Mouse (Mus musculus) forebrain, embryonic 12.5 days (tissue): Measurements from ENCODE around the gene Col4a3bp. TPM values are rescaled to one million over a fixed set of nuclear protein-coding genes. Genes with fewer than 3 reads are reported as not detected.

Experiments
- ATAC-seq: fragments of 200-750 bp; cut with Nextera tagmentation; 2 replicates; pipeline ENCODE4 v1.8.0; 2017; ENCODE audit warnings: moderate TSS enrichment; ENCODE audit not compliant: low FRiP score
- H3K27ac ChIP-seq: fragments of 300-500 bp; sonication (generic); 2 replicates; pipeline ENCODE4 v1.5.1; 2016; ENCODE audit warnings: mild to moderate bottlenecking
- H3K27me3 ChIP-seq: fragments of 300-500 bp; sonication (generic); 2 replicates; pipeline ENCODE4 v1.6.1; 2016; ENCODE audit warnings: mild to moderate bottlenecking
- H3K36me3 ChIP-seq: fragments of 300-500 bp; sonication (generic); replicated peaks from 2 replicates; pipeline ENCODE4 v1.6.1; 2016; ENCODE audit warnings: mild to moderate bottlenecking
- H3K4me1 ChIP-seq: fragments of 300-500 bp; sonication (generic); 2 replicates; pipeline ENCODE4 v1.6.1; 2016
- H3K4me2 ChIP-seq: fragments of 300-500 bp; sonication (generic); 2 replicates; pipeline ENCODE4 v1.6.1; 2016; ENCODE audit warnings: mild to moderate bottlenecking, moderate library complexity
- H3K4me3 ChIP-seq: fragments of 300-500 bp; sonication (generic); replicated peaks from 2 replicates; pipeline ENCODE4 v1.5.1; 2016; ENCODE audit warnings: mild to moderate bottlenecking
- H3K9ac ChIP-seq: fragments of 300-500 bp; sonication (generic); 2 replicates; pipeline ENCODE4 v1.6.1; 2016; ENCODE audit warnings: mild to moderate bottlenecking
- H3K9me3 ChIP-seq: fragments of 300-500 bp; sonication (generic); 2 replicates; pipeline ENCODE4 v1.6.1; 2016
- WGBS: fragments of 180-500 bp; shearing (Covaris S2); methylation state at CpG from one replicate; pipeline ENCODE4 v1.1.7; 2016; 5-methylcytosine and 5-hydroxymethylcytosine counted together
- polyA plus RNA-seq: library from polyadenylated mRNA; unstranded; fragments of >200 nt; fragmentation: Nextera tagmentation; extraction: Ambion mirVana; gene quantifications from 2 replicates; pipeline ENCODE4 v1.2.1, GENCODE M21; 2016

Gene Col4a3bp
- polyA plus RNA-seq, 1 experiment from 2014 or later, result 10.8 TPM

GRCm38 (mm10) chr13:96593621-96594020, 51.2 kb downstream of the Col4a3bp start:
- ATAC-seq, result no peak
- WGBS, result 15% methylated on average over 1 of the region's 1 CpGs
- no peaks in the 10 kb centered on the region for H3K9me3 ChIP-seq
- H3K4me3 ChIP-seq, result no peak overlapping the region
- no peak overlapping the region for H3K27ac ChIP-seq
- no peaks in the 10 kb centered on the region for H3K27me3 ChIP-seq
- no peak overlapping the region for H3K9ac ChIP-seq
- H3K4me2 ChIP-seq, result no peak overlapping the region
- H3K4me1 ChIP-seq, result peaks cover 5% of the 10 kb centered on the region; the same call in 1 of the 2 replicates
- peaks cover 4% of the 10 kb centered on the region; the same call in 1 of the 2 replicates for H3K36me3 ChIP-seq

- no peaks in the 10 kb centered on the region for H3K27me3 ChIP-seq
- 0 out of 2 replicates have a peak, but pooled peaks cover 4% of the 10 kb centered on the region for H3K4me1 ChIP-seq
- no peaks in the 10 kb centered on the region for H3K9me3 ChIP-seq
- H3K36me3 ChIP-seq, result peaks cover 4% of the 10 kb centered on the region; the same call in 1 of the 2 replicates
- WGBS, result 79% methylated on average over 4 of the region's 4 CpGs
- no peak overlapping the region for H3K27ac ChIP-seq
- no peak overlapping the region for H3K4me2 ChIP-seq
- H3K4me3 ChIP-seq, result no peak overlapping the region
- H3K9ac ChIP-seq, result no peak overlapping the region
- ATAC-seq, result no peak
Measured at GRCm38 (mm10) chr13:96594070-96594469, 51.7 kb downstream of the Col4a3bp start.

- 91% methylated on average over 9 of the region's 9 CpGs for WGBS
- Histone ChIP-seq H3K27ac (no peak overlapping the region), H3K4me3 (no peak overlapping the region), H3K4me1 (no peaks in the 10 kb centered on the region), H3K4me2 (no peak overlapping the region), H3K9me3 (no peaks in the 10 kb centered on the region), H3K27me3 (no peaks in the 10 kb centered on the region), H3K36me3 (peaks cover 10% of the 10 kb centered on the region), H3K9ac (no peak overlapping the region)
- no peak for ATAC-seq
Measured at GRCm38 (mm10) chr13:96599182-96599581, 56.8 kb downstream of the Col4a3bp start.

- Histone ChIP-seq H3K9ac (no peak overlapping the region), H3K27me3 (no peaks in the 10 kb centered on the region), H3K36me3 (peaks cover 26% of the 10 kb centered on the region), H3K4me3 (no peak overlapping the region), H3K4me2 (no peak overlapping the region), H3K27ac (no peak overlapping the region), H3K9me3 (no peaks in the 10 kb centered on the region), H3K4me1 (peaks cover 4% of the 10 kb centered on the region; the same call in 1 of the 2 replicates)
- ATAC-seq, result no peak
- WGBS, result 94% methylated on average over 2 of the region's 2 CpGs
Measured at GRCm38 (mm10) chr13:96604242-96604641, 61.8 kb downstream of the Col4a3bp start.

- WGBS, result 94% methylated on average over 3 of the region's 3 CpGs
- no peak for ATAC-seq
- no peak overlapping the region for H3K9ac ChIP-seq
- H3K27ac ChIP-seq, result no peak overlapping the region
- no peaks in the 10 kb centered on the region; the same call in 1 of the 2 replicates for H3K36me3 ChIP-seq
- H3K4me3 ChIP-seq, result no peak overlapping the region
- H3K27me3 ChIP-seq, result no peaks in the 10 kb centered on the region
- no peak overlapping the region for H3K4me2 ChIP-seq
- H3K4me1 ChIP-seq, result no peaks in the 10 kb centered on the region
- H3K9me3 ChIP-seq, result no peaks in the 10 kb centered on the region
Measured at GRCm38 (mm10) chr13:96614615-96615014, 72.2 kb downstream of the Col4a3bp start.

GRCm38 (mm10) chr13:96620891-96621290, 78.5 kb downstream of the Col4a3bp start:
- Histone ChIP-seq H3K4me2 (no peak overlapping the region), H3K4me3 (no peak overlapping the region), H3K27me3 (no peaks in the 10 kb centered on the region), H3K36me3 (no peaks in the 10 kb centered on the region), H3K27ac (no peak overlapping the region), H3K9me3 (no peaks in the 10 kb centered on the region), H3K4me1 (no peaks in the 10 kb centered on the region), H3K9ac (no peak overlapping the region)
- WGBS, result 91% methylated on average over 1 of the region's 1 CpGs
- no peak for ATAC-seq

GRCm38 (mm10) chr13:96630396-96630795, 88.0 kb downstream of the Col4a3bp start:
- 95% methylated on average over 4 of the region's 4 CpGs for WGBS
- Histone ChIP-seq H3K27me3 (no peaks in the 10 kb centered on the region), H3K9me3 (no peaks in the 10 kb centered on the region), H3K4me3 (no peak overlapping the region), H3K4me1 (no peaks in the 10 kb centered on the region), H3K36me3 (peaks cover 22% of the 10 kb centered on the region), H3K4me2 (no peak overlapping the region), H3K9ac (no peak overlapping the region), H3K27ac (no peak overlapping the region)
- ATAC-seq, result no peak

- H3K27me3 ChIP-seq, result no peaks in the 10 kb centered on the region
- 78% methylated on average over 2 of the region's 2 CpGs for WGBS
- ATAC-seq, result no peak
Measured at GRCm38 (mm10) chr13:96644168-96644567, 101.8 kb downstream of the Col4a3bp start.

GRCm38 (mm10) chr13:96645822-96646221, 103.4 kb downstream of the Col4a3bp start:
- Histone ChIP-seq H3K9me3 (no peaks in the 10 kb centered on the region), H3K36me3 (peaks cover 29% of the 10 kb centered on the region), H3K4me1 (no peaks in the 10 kb centered on the region), H3K27me3 (no peaks in the 10 kb centered on the region), H3K4me2 (no peak overlapping the region), H3K4me3 (no peak overlapping the region), H3K27ac (no peak overlapping the region), H3K9ac (no peak overlapping the region)
- ATAC-seq, result no peak
- 67% methylated on average over 5 of the region's 5 CpGs for WGBS

More at GRCm38 (mm10) chr13:96644168-96644567, 101.8 kb downstream of the Col4a3bp start:
- no peaks in the 10 kb centered on the region for H3K9me3 ChIP-seq
- no peak overlapping the region for H3K4me3 ChIP-seq
- no peak overlapping the region for H3K27ac ChIP-seq
- H3K4me1 ChIP-seq, result no peaks in the 10 kb centered on the region
- H3K4me2 ChIP-seq, result no peak overlapping the region
- H3K9ac ChIP-seq, result no peak overlapping the region
- H3K36me3 ChIP-seq, result peaks cover 14% of the 10 kb centered on the region

- Histone ChIP-seq H3K9ac (no peak overlapping the region), H3K4me2 (no peak overlapping the region), H3K4me1 (no peaks in the 10 kb centered on the region), H3K4me3 (no peak overlapping the region), H3K36me3 (peaks cover 91% of the 10 kb centered on the region), H3K9me3 (no peaks in the 10 kb centered on the region), H3K27me3 (no peaks in the 10 kb centered on the region), H3K27ac (no peak overlapping the region)
- no peak for ATAC-seq
- WGBS, result 94% methylated on average over 9 of the region's 9 CpGs
Measured at GRCm38 (mm10) chr13:96653041-96653440, 110.6 kb downstream of the Col4a3bp start.

- H3K9ac ChIP-seq, result no peak overlapping the region
- H3K36me3 ChIP-seq, result peaks cover 89% of the 10 kb centered on the region
- 0 out of 2 replicates have a peak, but pooled peaks cover 7% of the 10 kb centered on the region for H3K4me1 ChIP-seq
- H3K4me3 ChIP-seq, result no peak overlapping the region
- no peaks in the 10 kb centered on the region for H3K9me3 ChIP-seq
- no peaks in the 10 kb centered on the region for H3K27me3 ChIP-seq
- no peak overlapping the region for H3K27ac ChIP-seq
- ATAC-seq, result no peak
- H3K4me2 ChIP-seq, result no peak overlapping the region
- WGBS, result 87% methylated on average over 1 of the region's 1 CpGs
Measured at GRCm38 (mm10) chr13:96656673-96657072, 114.3 kb downstream of the Col4a3bp start.

GRCm38 (mm10) chr13:96658936-96659335, 116.5 kb downstream of the Col4a3bp start:
- Histone ChIP-seq H3K9ac (no peak overlapping the region), H3K27me3 (no peaks in the 10 kb centered on the region), H3K9me3 (no peaks in the 10 kb centered on the region), H3K27ac (no peak overlapping the region), H3K4me1 (0 out of 2 replicates have a peak, but pooled peaks cover 7% of the 10 kb centered on the region), H3K36me3 (peaks cover 90% of the 10 kb centered on the region), H3K4me3 (no peak overlapping the region), H3K4me2 (no peak overlapping the region)
- ATAC-seq, result no peak
- 89% methylated on average over 7 of the region's 7 CpGs for WGBS

- no peaks in the 10 kb centered on the region for H3K27me3 ChIP-seq
- no peak overlapping the region for H3K4me3 ChIP-seq
- 58% methylated on average over 10 of the region's 10 CpGs for whole genome bisulfite sequencing
- no peak overlapping the region for H3K9ac ChIP-seq
- H3K9me3 ChIP-seq, result no peaks in the 10 kb centered on the region
- peak overlapping the region; percentile 37 for H3K27ac ChIP-seq
- H3K4me2 ChIP-seq, result no peak overlapping the region
- H3K4me1 ChIP-seq, result 0 out of 2 replicates have a peak, but pooled peaks cover 7% of the 10 kb centered on the region
- peaks cover 90% of the 10 kb centered on the region for H3K36me3 ChIP-seq
- ATAC-seq, result peak; percentile 82
Measured at GRCm38 (mm10) chr13:96660095-96660860, 117.9 kb downstream of the Col4a3bp start.
